16 mouse cellular contexts compared by ENCODE assay signal in the genomic region with DNA sequence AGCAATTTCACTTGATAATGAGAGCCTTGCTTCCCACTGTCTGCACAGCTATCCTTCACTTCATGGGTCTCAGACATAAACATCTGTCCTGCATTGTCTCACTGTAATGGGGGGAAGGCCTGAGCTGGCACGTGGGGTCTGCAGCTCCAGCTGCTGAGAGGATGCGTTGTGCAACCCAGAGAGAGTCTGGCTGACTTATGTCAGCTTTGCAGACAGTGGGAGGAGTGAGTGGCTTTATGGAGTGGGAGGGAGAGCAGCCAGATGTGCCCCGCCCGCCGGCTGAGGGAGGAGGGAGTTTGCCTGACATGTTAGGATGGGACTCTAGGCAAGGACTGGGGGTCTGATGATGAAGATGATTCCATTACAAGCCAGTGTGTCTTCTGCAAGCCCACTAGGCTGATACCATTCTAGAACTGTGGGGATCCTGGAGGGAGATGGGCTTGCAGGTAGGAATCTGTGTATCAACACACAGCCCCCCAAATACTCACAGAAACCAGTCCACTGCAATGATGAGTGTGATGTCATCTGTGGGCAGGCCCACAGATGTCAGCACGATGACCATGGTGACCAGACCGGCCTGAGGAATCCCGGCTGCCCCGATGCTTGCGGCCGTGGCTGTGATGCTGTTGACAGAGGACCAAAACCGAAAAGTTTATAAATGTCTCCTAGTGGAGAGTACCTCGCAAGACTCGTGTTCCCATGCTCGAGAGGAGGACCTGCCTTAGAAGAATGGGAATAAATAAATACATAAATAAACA.
A peak's percentile ranks its signal among the peaks of the same experiment; 100 is the strongest.
DNase-seq lines count a peak whose midpoint lies in the region; ATAC-seq and TF ChIP-seq lines count a peak whose summit lies in the region.
"Had no signal": no experiment of that assay in that cellular context is flagged by ENCODE, and none has a peak within 500 bp of the region (broad histone marks: within the 10 kb centered on the region; RNA-seq: fewer than 3 reads in every experiment).

No protein-coding gene starts in this region.

- peak; percentile 21 to 31 for DNase-seq in heart, adult 2 months
- DNase-seq in 3T3-L1 (ENCODE audit: low read depth, low spot score), result peak; percentile 47
- peak; percentile 64 for DNase-seq in heart, postnatal 10 days
- peak; percentile 76 for DNase-seq in lung, postnatal 10 days
- no peak for DNase-seq in left cerebral cortex, postnatal 4 days
- no peak for DNase-seq in T-cell, adult 2 months (ENCODE audit: low spot score)
- DNase-seq in left cerebral cortex, postnatal 25 days (ENCODE audit: low spot score in 2 of 2), result no peak
- DNase-seq: adrenal gland, postnatal 14 days; B cell, adult 2 months; cerebellum, postnatal 10 days; kidney, adult 8-10 months; midbrain, embryonic 14.5 days had no signal

- H3K4me3 ChIP-seq in heart, adult 2 months, result no peak overlapping the region
- H3K4me3 ChIP-seq in heart, embryonic 11.5 days (ENCODE audit: low read depth, low read length), result no peak overlapping the region
- H3K4me3 ChIP-seq: liver, embryonic 15.5 days; neural tube, embryonic 12.5 days had no signal

- H3K9me3 ChIP-seq in heart, embryonic 11.5 days (replicated peaks; ENCODE audit: control insufficient read depth, low read length), result no peaks in the 10 kb centered on the region
- H3K9me3 ChIP-seq: liver, embryonic 15.5 days; neural tube, embryonic 12.5 days had no signal

- H3K27me3 ChIP-seq in heart, adult 2 months (ENCODE audit: control insufficient read depth, insufficient read depth, low read length), result no peaks in the 10 kb centered on the region
- H3K27me3 ChIP-seq in heart, embryonic 11.5 days (ENCODE audit: control insufficient read depth, insufficient read depth, low read length), result no peaks in the 10 kb centered on the region
- H3K27me3 ChIP-seq: liver, embryonic 15.5 days; neural tube, embryonic 12.5 days had no signal

- H3K4me2 ChIP-seq in heart, embryonic 11.5 days, result no peak overlapping the region
- H3K4me2 ChIP-seq: hindbrain, embryonic 14.5 days; liver, embryonic 15.5 days; neural tube, embryonic 12.5 days had no signal

- H3K9ac ChIP-seq in heart, adult 2 months (ENCODE audit: low read depth, low read length), result no peak overlapping the region
- no peak overlapping the region for H3K9ac ChIP-seq in heart, embryonic 11.5 days (ENCODE audit: low read depth, low read length)
- H3K9ac ChIP-seq: hindbrain, embryonic 14.5 days; liver, embryonic 15.5 days; neural tube, embryonic 12.5 days had no signal

- no peak for ATAC-seq in heart, embryonic 11.5 days (replicated peaks; ENCODE audit: insufficient number of reproducible peaks, low FRiP score, low TSS enrichment)

- H3K36me3 ChIP-seq in heart, adult 2 months (ENCODE audit: control insufficient read depth, insufficient read depth, low read length), result no peaks in the 10 kb centered on the region
- peaks cover 7% of the 10 kb centered on the region for H3K36me3 ChIP-seq in heart, embryonic 11.5 days (ENCODE audit: control insufficient read depth, insufficient read depth, low read length)
- H3K36me3 ChIP-seq: liver, embryonic 15.5 days had no signal

- intact Hi-C loops in heart, adult 2 months (cut with DNase I), result no loop called here
- intact Hi-C loops in heart, postnatal 10 days (cut with DNase I), result no loop called here
- intact Hi-C loops in left cerebral cortex, postnatal 4 days (cut with DNase I), result no loop called here
- intact Hi-C loops in left cerebral cortex, postnatal 25 days (cut with DNase I), result no loop called here

- TF ChIP-seq CTCF in heart, adult 2 months (IDR thresholded peaks at IDR 0.05), result no peak

- WGBS in heart, adult 2 months, result 75% methylated on average over 15 of the region's 15 CpGs
- WGBS in heart, embryonic 11.5 days (ENCODE audit: insufficient replicate concordance), result 75% methylated on average over 15 of the region's 15 CpGs

- no peak for TF ChIP-seq POLR2A in heart, adult 2 months (IDR thresholded peaks at IDR 0.05; ENCODE audit: insufficient read depth, low read depth, low read length)

- TF ChIP-seq EP300 in heart, adult 2 months (IDR thresholded peaks at IDR 0.05; ENCODE audit: insufficient read depth, low read depth, low read length), result no peak

- no peak overlapping the region for H3K27ac ChIP-seq in heart, adult 2 months
- H3K27ac ChIP-seq in heart, embryonic 11.5 days (ENCODE audit: low read depth, low read length), result no peak overlapping the region
- H3K27ac ChIP-seq: hindbrain, embryonic 14.5 days; liver, embryonic 15.5 days; neural tube, embryonic 12.5 days had no signal

- no peaks in the 10 kb centered on the region for H3K79me2 ChIP-seq in heart, adult 2 months (replicated peaks; ENCODE audit: control insufficient read depth, insufficient read depth, low read length)

- H3K4me1 ChIP-seq in heart, adult 2 months (ENCODE audit: control insufficient read depth, insufficient read depth, low read length), result no peaks in the 10 kb centered on the region
- H3K4me1 ChIP-seq in heart, embryonic 11.5 days (ENCODE audit: control insufficient read depth, insufficient read depth, low read length), result no peaks in the 10 kb centered on the region
- H3K4me1 ChIP-seq: liver, embryonic 15.5 days; neural tube, embryonic 12.5 days had no signal

Comparison
In these comparisons a context has a peak if more than half of its experiments do, and no peak if none do; other contexts are left out.
1. DNase-seq: peak in heart, adult 2 months (2 of 2), 3T3-L1 (single experiment), heart, postnatal 10 days (2 of 2) and lung, postnatal 10 days (single experiment); none in left cerebral cortex, postnatal 4 days (single experiment), T-cell, adult 2 months (single experiment) and left cerebral cortex, postnatal 25 days (0 of 2).